Mouse (Mus musculus): ENCODE data around the gene Mup5. TPM values are rescaled to one million over a fixed set of nuclear protein-coding genes. Genes with fewer than 3 reads are reported as not detected.
"Not testable (repeated sequence)": the region's sequence is repeated elsewhere in the genome, so short reads cannot be mapped to it uniquely, and the experiment has no call there.

Gene Mup5
- total and polyA plus RNA-seq, 2 experiments from 2014 or later, result not detected

GRCm38 (mm10) chr4:61829211-61829610 is 5.8 kb downstream of the Mup5 start:
- no peaks in the 10 kb centered on the region for H3K4me1 ChIP-seq (ENCODE audit: control insufficient read depth, insufficient read depth)
- DNase-seq (ENCODE audit: low spot score) (no peak), ATAC-seq (ENCODE audit: insufficient read depth, low read depth) (no peak)
- 61% methylated on average over 4 of the region's 4 CpGs for WGBS
- H3K9me3 ChIP-seq (replicated peaks; ENCODE audit: control insufficient read depth, low read length), result 0 out of 2 replicates have a peak, but pooled peaks cover 3% of the 10 kb centered on the region
- TF ChIP-seq CTCF (IDR thresholded peaks at IDR 0.05; ENCODE audit: low read depth), result no peak
- no peak for TF ChIP-seq EP300 (IDR thresholded peaks at IDR 0.05; ENCODE audit: low read depth)
- no peak overlapping the region for H3K4me2 ChIP-seq (ENCODE audit: low read depth, low read length)
- H3K27me3 ChIP-seq (ENCODE audit: control insufficient read depth, insufficient read depth, low read length), result no peaks in the 10 kb centered on the region
- H3K4me3 ChIP-seq (ENCODE audit: low read depth, low read length), result no peak overlapping the region
- H3K27ac ChIP-seq (ENCODE audit: low read depth), result no peak overlapping the region
- H3K36me3 ChIP-seq (replicated peaks; ENCODE audit: control insufficient read depth, insufficient read depth, low read length), result no peaks in the 10 kb centered on the region
- no peak overlapping the region for H3K9ac ChIP-seq (replicated peaks; ENCODE audit: low read depth, low read length)

GRCm38 (mm10) chr4:61823185-61823584 is 11.8 kb downstream of the Mup5 start:
- H3K27me3 ChIP-seq (ENCODE audit: control insufficient read depth, insufficient read depth, low read length), result no peaks in the 10 kb centered on the region
- H3K9ac ChIP-seq (replicated peaks; ENCODE audit: low read depth, low read length), result no peak overlapping the region
- no peak overlapping the region for H3K4me3 ChIP-seq (ENCODE audit: low read depth, low read length)
- ATAC-seq (ENCODE audit: insufficient read depth, low read depth) (0 out of 2 replicates have a peak, but pooled peaks have one; percentile 17), DNase-seq (ENCODE audit: low spot score) (no peak)
- WGBS, result 87% methylated on average over 15 of the region's 15 CpGs
- H3K9me3 ChIP-seq (replicated peaks; ENCODE audit: control insufficient read depth, low read length), result no peaks in the 10 kb centered on the region
- H3K4me1 ChIP-seq (ENCODE audit: control insufficient read depth, insufficient read depth), result no peaks in the 10 kb centered on the region
- no peak for TF ChIP-seq EP300 (IDR thresholded peaks at IDR 0.05; ENCODE audit: low read depth)
- no peak for TF ChIP-seq CTCF (IDR thresholded peaks at IDR 0.05; ENCODE audit: low read depth)
- H3K36me3 ChIP-seq (replicated peaks; ENCODE audit: control insufficient read depth, insufficient read depth, low read length), result no peaks in the 10 kb centered on the region
- H3K4me2 ChIP-seq (ENCODE audit: low read depth, low read length), result no peak overlapping the region
- H3K27ac ChIP-seq (ENCODE audit: low read depth), result no peak overlapping the region

- not testable (repeated sequence) for H3K4me2 ChIP-seq (ENCODE audit: low read depth, low read length); DNase-seq (ENCODE audit: low spot score); H3K9ac ChIP-seq (replicated peaks; ENCODE audit: low read depth, low read length); ATAC-seq (ENCODE audit: insufficient read depth, low read depth); H3K9me3 ChIP-seq (replicated peaks; ENCODE audit: control insufficient read depth, low read length); H3K4me1 ChIP-seq (ENCODE audit: control insufficient read depth, insufficient read depth); H3K27me3 ChIP-seq (ENCODE audit: control insufficient read depth, insufficient read depth, low read length); H3K27ac ChIP-seq (ENCODE audit: low read depth); H3K4me3 ChIP-seq (ENCODE audit: low read depth, low read length); H3K36me3 ChIP-seq (replicated peaks; ENCODE audit: control insufficient read depth, insufficient read depth, low read length)
- 90% methylated on average over 9 of the region's 9 CpGs for WGBS
Observed at GRCm38 (mm10) chr4:61822541-61822940, 12.5 kb downstream of the Mup5 start.

- no peaks in the 10 kb centered on the region for H3K36me3 ChIP-seq (replicated peaks; ENCODE audit: control insufficient read depth, insufficient read depth, low read length)
- H3K4me3 ChIP-seq (ENCODE audit: low read depth, low read length), result no peak overlapping the region
- no peak for DNase-seq (ENCODE audit: low spot score)
- no peak for ATAC-seq (ENCODE audit: insufficient read depth, low read depth)
- H3K4me2 ChIP-seq (ENCODE audit: low read depth, low read length), result no peak overlapping the region
- 35% methylated on average over 2 of the region's 2 CpGs for WGBS
- no peaks in the 10 kb centered on the region for H3K4me1 ChIP-seq (ENCODE audit: control insufficient read depth, insufficient read depth)
- TF ChIP-seq EP300 (IDR thresholded peaks at IDR 0.05; ENCODE audit: low read depth), result no peak
- TF ChIP-seq CTCF (IDR thresholded peaks at IDR 0.05; ENCODE audit: low read depth), result no peak
- no peaks in the 10 kb centered on the region for H3K27me3 ChIP-seq (ENCODE audit: control insufficient read depth, insufficient read depth, low read length)
- no peak overlapping the region for H3K9ac ChIP-seq (replicated peaks; ENCODE audit: low read depth, low read length)
- H3K27ac ChIP-seq (ENCODE audit: low read depth), result no peak overlapping the region
- H3K9me3 ChIP-seq (replicated peaks; ENCODE audit: control insufficient read depth, low read length), result no peaks in the 10 kb centered on the region
Observed at GRCm38 (mm10) chr4:61815602-61816001, 19.4 kb downstream of the Mup5 start.

GRCm38 (mm10) chr4:61813435-61813834 is 21.6 kb downstream of the Mup5 start:
- Histone ChIP-seq H3K9ac (replicated peaks; ENCODE audit: low read depth, low read length) (no peak overlapping the region), H3K36me3 (replicated peaks; ENCODE audit: control insufficient read depth, insufficient read depth, low read length) (no peaks in the 10 kb centered on the region), H3K4me1 (ENCODE audit: control insufficient read depth, insufficient read depth) (no peaks in the 10 kb centered on the region), H3K27me3 (ENCODE audit: control insufficient read depth, insufficient read depth, low read length) (no peaks in the 10 kb centered on the region), H3K9me3 (replicated peaks; ENCODE audit: control insufficient read depth, low read length) (no peaks in the 10 kb centered on the region), H3K27ac (ENCODE audit: low read depth) (no peak overlapping the region), H3K4me2 (ENCODE audit: low read depth, low read length) (no peak overlapping the region), H3K4me3 (ENCODE audit: low read depth, low read length) (no peak overlapping the region)
- TF ChIP-seq EP300 (IDR thresholded peaks at IDR 0.05; ENCODE audit: low read depth) (no peak), CTCF (IDR thresholded peaks at IDR 0.05; ENCODE audit: low read depth) (no peak)
- DNase-seq (ENCODE audit: low spot score), result no peak
- ATAC-seq (ENCODE audit: insufficient read depth, low read depth), result no peak

GRCm38 (mm10) chr4:61811193-61811592 is 23.8 kb downstream of the Mup5 start:
- H3K4me2 ChIP-seq (ENCODE audit: low read depth, low read length); H3K27ac ChIP-seq (ENCODE audit: low read depth); DNase-seq (ENCODE audit: low spot score); H3K9ac ChIP-seq (replicated peaks; ENCODE audit: low read depth, low read length); H3K4me1 ChIP-seq (ENCODE audit: control insufficient read depth, insufficient read depth); H3K27me3 ChIP-seq (ENCODE audit: control insufficient read depth, insufficient read depth, low read length); H3K9me3 ChIP-seq (replicated peaks; ENCODE audit: control insufficient read depth, low read length); H3K4me3 ChIP-seq (ENCODE audit: low read depth, low read length); H3K36me3 ChIP-seq (replicated peaks; ENCODE audit: control insufficient read depth, insufficient read depth, low read length); ATAC-seq (ENCODE audit: insufficient read depth, low read depth): not testable (repeated sequence)
- WGBS, result 13% methylated on average over 2 of the region's 2 CpGs
- peak; percentile 75 for TF ChIP-seq CTCF (IDR thresholded peaks at IDR 0.05; ENCODE audit: low read depth)

- not testable (repeated sequence) for H3K36me3 ChIP-seq (replicated peaks; ENCODE audit: control insufficient read depth, insufficient read depth, low read length); H3K9me3 ChIP-seq (replicated peaks; ENCODE audit: control insufficient read depth, low read length); H3K4me3 ChIP-seq (ENCODE audit: low read depth, low read length); H3K4me1 ChIP-seq (ENCODE audit: control insufficient read depth, insufficient read depth); H3K27ac ChIP-seq (ENCODE audit: low read depth); H3K27me3 ChIP-seq (ENCODE audit: control insufficient read depth, insufficient read depth, low read length); DNase-seq (ENCODE audit: low spot score); H3K4me2 ChIP-seq (ENCODE audit: low read depth, low read length); H3K9ac ChIP-seq (replicated peaks; ENCODE audit: low read depth, low read length); ATAC-seq (ENCODE audit: insufficient read depth, low read depth)
- 76% methylated on average over 3 of the region's 3 CpGs for WGBS
Observed at GRCm38 (mm10) chr4:61808926-61809325, 26.1 kb downstream of the Mup5 start.

GRCm38 (mm10) chr4:61789699-61790098 is 45.3 kb downstream of the Mup5 start:
- not testable (repeated sequence) for H3K4me1 ChIP-seq (ENCODE audit: control insufficient read depth, insufficient read depth); H3K27me3 ChIP-seq (ENCODE audit: control insufficient read depth, insufficient read depth, low read length); ATAC-seq (ENCODE audit: insufficient read depth, low read depth); H3K36me3 ChIP-seq (replicated peaks; ENCODE audit: control insufficient read depth, insufficient read depth, low read length); H3K27ac ChIP-seq (ENCODE audit: low read depth); H3K9me3 ChIP-seq (replicated peaks; ENCODE audit: control insufficient read depth, low read length); H3K4me2 ChIP-seq (ENCODE audit: low read depth, low read length); H3K4me3 ChIP-seq (ENCODE audit: low read depth, low read length); H3K9ac ChIP-seq (replicated peaks; ENCODE audit: low read depth, low read length); DNase-seq (ENCODE audit: low spot score)
- WGBS, result 79% methylated on average over 1 of the region's 1 CpGs
